Mouse (Mus musculus): ENCODE results near the gene Ubxn7. TPM values are rescaled to one million over a fixed set of nuclear protein-coding genes. Genes with fewer than 3 reads are reported as not detected.

Gene Ubxn7
- total RNA-seq, 2 experiments from 2014 or later = 48.1 to 51.9 TPM

DNA sequence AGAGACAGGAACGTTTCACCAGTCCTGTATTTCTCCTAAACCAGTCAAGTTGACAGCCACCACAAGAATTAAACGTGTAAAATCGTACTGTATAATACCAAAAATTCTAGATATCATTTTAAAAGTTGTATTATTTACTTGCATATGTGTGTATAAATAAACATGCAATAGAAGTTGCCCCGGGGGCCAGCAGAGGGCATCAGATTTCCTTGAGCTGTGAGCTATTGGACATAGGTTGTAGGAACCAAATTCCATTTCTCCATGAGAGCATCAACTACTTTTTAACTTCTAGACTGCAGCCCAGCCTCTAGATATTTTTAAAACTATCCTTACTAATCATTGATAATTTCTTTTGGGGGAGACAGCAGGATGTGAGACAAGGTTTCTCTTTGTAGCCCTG lies 39.3 kb downstream of the Ubxn7 start:
- peak in 1 of 2 experiments; percentile 17 for DNase-seq (ENCODE audit: low spot score in 2 of 2)

- DNase-seq (ENCODE audit: low spot score in 2 of 2) = no peak
Measured at GRCm38 (mm10) chr16:32379575-32379974, 47.5 kb downstream of the Ubxn7 start.

GRCm38 (mm10) chr16:32382901-32383300 lies 50.8 kb downstream of the Ubxn7 start:
- DNase-seq (ENCODE audit: low spot score in 2 of 2) = no peak

GRCm38 (mm10) chr16:32384885-32385284 lies 52.8 kb downstream of the Ubxn7 start:
- DNase-seq (ENCODE audit: low spot score in 2 of 2) = no peak

- DNase-seq (ENCODE audit: low spot score in 2 of 2) = no peak
Measured at GRCm38 (mm10) chr16:32386826-32387225, 54.8 kb downstream of the Ubxn7 start.

GRCm38 (mm10) chr16:32389049-32389448 lies 57.0 kb downstream of the Ubxn7 start:
- DNase-seq (ENCODE audit: low spot score in 2 of 2) = no peak

DNA sequence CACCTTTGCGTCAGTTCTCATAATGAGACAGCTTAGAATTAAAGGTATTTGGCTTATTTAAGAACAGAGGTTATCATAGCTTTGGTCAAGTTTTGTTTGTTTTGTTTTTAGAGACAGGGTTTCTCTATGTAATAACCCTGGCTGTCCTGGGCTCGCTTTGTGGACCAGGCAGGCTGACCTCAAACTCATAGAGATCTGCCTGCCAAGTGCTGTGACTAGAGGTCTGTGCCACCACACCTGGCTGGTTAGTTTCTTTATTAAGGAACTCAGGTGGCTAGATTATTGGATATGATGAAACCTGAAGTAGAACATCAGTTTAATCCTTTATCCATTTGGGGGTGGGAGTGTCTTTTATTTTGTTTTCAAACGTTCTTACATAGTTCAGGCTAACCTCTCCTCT lies 57.8 kb downstream of the Ubxn7 start:
- no peak for DNase-seq (ENCODE audit: low spot score in 2 of 2)

DNA sequence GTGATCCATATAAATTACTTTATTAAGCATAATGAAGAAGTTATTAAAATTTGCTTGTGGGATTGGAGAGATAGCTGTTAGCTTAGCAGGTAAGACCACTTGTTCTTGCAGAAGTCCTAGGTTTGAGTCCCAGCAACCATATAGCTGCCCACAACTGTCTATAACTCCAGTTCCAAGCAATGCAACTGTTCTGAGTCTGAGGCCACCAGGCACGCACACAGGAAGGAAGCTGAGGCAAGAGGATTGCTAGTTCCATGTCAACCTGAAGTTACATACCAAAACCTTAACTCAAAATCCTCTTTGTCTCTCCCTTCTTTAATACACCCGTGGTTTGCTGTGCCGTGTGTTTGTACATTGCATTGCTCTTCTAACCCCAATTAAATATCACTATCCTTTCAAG lies 58.8 kb downstream of the Ubxn7 start:
- DNase-seq (ENCODE audit: low spot score in 2 of 2) = no peak

DNA sequence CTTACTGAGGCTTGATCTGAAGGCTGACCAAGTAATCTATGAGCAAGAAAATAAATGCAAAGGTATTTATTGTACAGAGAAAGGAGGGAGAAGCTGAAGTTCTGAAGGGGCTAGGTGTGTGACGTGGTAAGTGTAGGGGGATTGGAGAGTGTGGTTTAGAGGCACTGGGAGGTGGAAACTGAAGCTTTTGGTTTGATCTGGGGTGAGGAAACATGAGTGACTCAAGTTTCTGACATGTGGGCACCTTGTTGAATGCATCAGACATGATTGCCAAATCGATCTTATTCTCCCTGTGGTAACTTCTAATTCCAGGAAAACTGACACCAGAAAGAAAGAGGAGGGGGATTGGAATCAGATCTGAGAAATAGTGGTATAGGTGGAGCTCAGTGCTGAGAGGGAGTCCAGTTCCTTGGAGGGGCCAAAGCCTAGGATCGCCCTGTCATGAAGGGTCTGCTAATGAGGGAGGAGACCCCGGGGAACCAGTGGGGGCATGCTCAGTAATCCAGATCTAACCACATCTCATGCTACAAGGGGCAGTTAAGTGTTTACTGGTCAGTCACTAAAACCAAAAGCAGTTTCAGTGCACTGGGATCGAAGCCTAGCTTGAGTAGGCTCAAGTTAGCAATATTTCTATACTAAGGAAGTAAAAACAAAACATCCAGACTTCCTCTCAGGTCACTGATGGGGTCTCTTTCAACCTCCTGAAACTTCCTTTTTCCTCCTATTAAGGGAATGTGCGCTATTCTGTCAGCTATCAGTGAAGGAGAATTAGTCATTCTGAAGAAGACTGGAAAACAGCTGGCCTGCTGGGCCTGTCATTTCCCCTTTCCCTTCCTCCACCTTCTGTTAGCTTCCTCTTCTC lies 63.9 kb downstream of the Ubxn7 start:
- no peak for DNase-seq (ENCODE audit: low spot score in 2 of 2)

GRCm38 (mm10) chr16:32396541-32396835 lies 64.4 kb downstream of the Ubxn7 start:
- DNase-seq (ENCODE audit: low spot score in 2 of 2) = no peak

DNA sequence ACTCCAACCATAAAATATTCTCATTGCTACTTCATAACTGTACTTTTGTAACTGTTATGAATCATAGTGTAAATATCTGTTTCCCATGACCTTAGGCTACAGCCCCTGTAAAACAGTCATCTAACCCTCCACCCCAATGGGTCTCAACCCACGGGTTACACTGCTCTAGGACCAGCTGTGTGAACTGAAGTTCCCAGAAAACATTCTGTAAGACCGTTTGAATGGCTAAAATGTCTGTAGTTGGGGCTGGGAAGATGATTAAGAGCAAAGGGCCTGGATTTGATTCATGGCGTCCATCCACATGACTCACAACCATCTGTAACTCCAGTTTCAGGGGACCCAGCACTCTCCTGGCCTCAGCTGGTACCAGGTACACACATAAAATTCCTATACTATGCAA lies 66.1 kb downstream of the Ubxn7 start:
- no peak for DNase-seq (ENCODE audit: low spot score in 2 of 2)

GRCm38 (mm10) chr16:32400267-32400666 lies 68.2 kb downstream of the Ubxn7 start, which contains the start of gene Tm4sf19:
Gene Tm4sf19, plus strand, starts transcription at chr16:32400506.
- DNase-seq (ENCODE audit: low spot score in 2 of 2) = peak in 1 of 2 experiments; percentile 17

DNA sequence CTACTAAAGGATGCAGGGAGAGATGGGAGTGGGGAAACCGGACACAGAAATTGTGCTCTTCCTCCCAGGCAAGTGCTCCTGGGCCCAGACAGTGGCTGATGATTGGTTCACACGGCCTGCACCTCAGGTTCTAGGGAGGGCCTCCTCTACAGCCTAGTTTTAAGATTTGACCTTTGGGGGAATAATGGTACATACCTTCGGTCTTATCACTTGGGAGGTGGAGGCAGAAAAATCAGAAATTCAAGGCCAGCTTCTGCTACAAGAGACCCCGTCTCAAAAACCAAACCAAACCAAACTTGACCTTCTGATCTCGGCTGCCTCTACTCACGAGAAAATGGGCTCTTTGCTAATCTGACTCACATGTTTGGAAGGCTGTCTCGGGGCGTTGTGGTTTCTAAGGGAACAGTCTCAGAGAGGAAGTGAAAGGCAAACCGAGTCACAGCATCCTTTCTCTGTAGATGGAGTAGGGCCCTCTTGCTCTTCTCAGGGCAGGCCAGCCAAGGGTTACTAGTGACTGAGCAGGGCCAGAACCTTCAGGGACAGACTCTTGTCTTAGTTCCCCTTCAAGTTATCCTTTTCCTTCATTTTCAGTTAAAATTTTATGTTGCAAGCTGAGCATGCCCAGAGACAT lies 69.4 kb downstream of the Ubxn7 start:
- no peak for DNase-seq (ENCODE audit: low spot score in 2 of 2)

- no peak for DNase-seq (ENCODE audit: low spot score in 2 of 2)
Measured at GRCm38 (mm10) chr16:32402818-32403217, 70.8 kb downstream of the Ubxn7 start.

GRCm38 (mm10) chr16:32405716-32406115 lies 73.7 kb downstream of the Ubxn7 start:
- DNase-seq (ENCODE audit: low spot score in 2 of 2) = no peak

- no peak for DNase-seq (ENCODE audit: low spot score in 2 of 2)
Measured at GRCm38 (mm10) chr16:32406671-32407070, 74.6 kb downstream of the Ubxn7 start.

GRCm38 (mm10) chr16:32407730-32408129 lies 75.7 kb downstream of the Ubxn7 start:
- DNase-seq (ENCODE audit: low spot score in 2 of 2) = no peak

- DNase-seq (ENCODE audit: low spot score in 2 of 2) = no peak
Measured at GRCm38 (mm10) chr16:32417457-32417856, 85.4 kb downstream of the Ubxn7 start.

DNA sequence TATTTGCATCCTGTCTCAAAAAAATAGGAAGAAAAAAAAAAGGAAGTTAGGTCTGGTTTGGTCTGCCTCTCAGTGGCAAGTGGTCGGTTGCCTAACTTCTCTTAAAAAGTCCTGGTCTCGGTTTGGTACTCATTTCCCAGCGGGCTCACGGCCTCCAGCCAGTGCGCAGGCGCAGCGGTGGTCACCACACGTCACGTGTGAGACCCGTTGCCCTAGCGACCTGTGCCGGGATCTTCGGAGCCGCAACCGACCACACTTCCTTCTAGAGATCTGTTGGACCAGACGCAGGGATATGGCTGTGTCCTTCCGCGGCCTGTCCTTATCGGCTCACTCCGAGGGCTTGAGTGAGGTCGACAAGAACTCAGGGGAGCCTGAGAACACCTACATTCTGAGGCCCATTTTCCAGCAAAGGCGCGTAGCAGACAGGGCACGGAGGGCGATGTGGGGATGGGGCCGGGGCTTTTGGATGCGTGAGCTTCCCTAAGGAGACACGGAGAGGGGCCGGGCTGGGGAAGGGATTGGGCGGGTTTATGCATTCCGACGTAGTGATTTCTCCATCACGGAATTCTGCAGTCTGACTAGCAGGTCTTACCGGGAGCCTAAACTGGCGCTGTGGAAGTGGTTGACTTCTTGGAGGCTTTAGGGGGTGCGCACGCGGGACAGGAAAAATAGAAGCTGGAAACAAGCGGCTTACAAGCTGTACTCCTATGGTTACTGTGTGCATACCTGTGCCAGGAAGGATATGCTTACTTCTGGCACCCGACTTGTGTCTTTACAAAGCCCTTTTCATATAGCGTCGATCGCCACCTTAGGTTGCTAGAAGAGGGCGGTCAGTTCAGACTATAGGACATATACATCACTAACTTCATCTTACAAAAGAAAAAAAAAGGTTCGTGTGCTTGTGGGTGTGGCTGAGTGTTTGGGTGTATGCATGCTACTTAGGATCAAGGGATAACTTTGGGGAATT lies 87.7 kb downstream of the Ubxn7 start, which contains the start of gene Tctex1d2:
TSS of gene Tctex1d2 (plus strand) at position 186 of the 967 bp plus-strand sequence.
- peak; percentile 88 to 92 for DNase-seq (ENCODE audit: low spot score in 2 of 2)

DNA sequence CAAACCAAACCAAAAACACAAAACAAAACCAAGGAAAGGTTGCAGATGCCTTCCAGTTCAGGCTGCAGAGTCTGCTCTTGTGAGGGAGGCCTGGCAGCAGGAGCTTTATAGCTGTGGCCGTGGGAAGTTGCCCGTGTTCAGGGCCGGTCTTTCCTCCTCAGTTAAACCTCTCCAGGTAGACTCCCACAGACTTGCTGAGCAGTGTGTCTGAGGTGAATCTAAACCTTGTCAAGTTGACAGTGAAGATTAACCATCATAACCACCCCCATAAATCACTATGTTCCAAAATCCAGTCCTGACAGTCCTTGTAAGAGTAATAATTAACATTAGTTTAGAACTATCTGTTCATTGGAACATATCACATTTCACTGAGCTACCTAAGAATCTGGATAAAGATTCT lies 95.4 kb downstream of the Ubxn7 start:
- no peak for DNase-seq (ENCODE audit: low spot score in 2 of 2)

DNA sequence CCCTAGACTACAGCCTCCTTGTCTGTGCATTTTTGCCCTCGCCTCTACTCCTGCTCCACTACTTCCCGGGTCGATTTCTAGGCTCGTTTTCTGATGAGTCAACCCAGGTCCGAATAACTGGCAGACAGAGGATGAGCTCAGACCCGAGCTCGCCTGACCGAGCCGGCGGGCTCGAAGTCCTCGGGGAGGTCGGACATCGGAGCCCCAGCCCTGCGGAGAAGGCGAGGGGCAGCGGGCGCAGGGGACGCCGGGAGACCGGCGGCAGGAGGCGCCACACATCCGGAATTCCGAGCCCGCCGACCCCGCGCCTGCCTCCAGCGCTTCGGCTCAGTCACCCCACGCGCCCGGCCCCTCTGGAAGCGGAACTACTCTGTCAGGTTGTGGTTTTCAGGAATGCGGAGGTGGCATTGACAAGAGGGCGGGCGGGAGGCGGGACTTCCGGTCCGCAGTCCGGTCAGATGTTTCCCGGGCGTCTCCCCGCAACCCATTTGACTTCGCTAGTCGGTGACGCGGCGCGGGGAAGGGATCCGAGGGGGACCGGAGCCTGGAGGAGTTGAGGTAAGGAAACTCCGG lies 98.5 kb downstream of the Ubxn7 start, which contains the start of gene Pcyt1a:
TSS of gene Pcyt1a (plus strand) at position 448 of the 573 bp plus-strand sequence.
- DNase-seq (ENCODE audit: low spot score in 2 of 2) = peak; percentile 80 to 91

Measured in left cerebral cortex, adult 18-20 months (tissue).